Comparison of ENCODE assay signal across 15 mouse cellular contexts in genomic region chr7:25240631-25241030, GRCm38 (mm10). TPM values are rescaled to one million over a fixed set of nuclear protein-coding genes. Genes with fewer than 3 reads are reported as not detected.
DNase-seq lines count a peak whose midpoint lies in the region; ATAC-seq and TF ChIP-seq lines count a peak whose summit lies in the region.
"Had no signal": no experiment of that assay in that cellular context is flagged by ENCODE, and none has a peak within 500 bp of the region (broad histone marks: within the 10 kb centered on the region; RNA-seq: fewer than 3 reads in every experiment).

No protein-coding gene starts in this region.

- WGBS in heart, embryonic 12.5 days = 56% methylated on average over 7 of the region's 7 CpGs
- WGBS in lung, adult 2 months = 68% methylated on average over 7 of the region's 7 CpGs

- no peaks in the 10 kb centered on the region for H3K9me3 ChIP-seq in heart, embryonic 12.5 days (replicated peaks)
- H3K9me3 ChIP-seq: forebrain, embryonic 12.5 days; neural tube, embryonic 12.5 days; stomach, embryonic 15.5 days had no signal

- peak overlapping the region; percentile 61; the same call in 1 of the 2 replicates for H3K27ac ChIP-seq in heart, embryonic 12.5 days (ENCODE audit: poor library complexity, severe bottlenecking)
- peak overlapping the region; percentile 91 for H3K27ac ChIP-seq in left cerebral cortex, adult 2 months
- H3K27ac ChIP-seq in embryonic fibroblast, embryonic 13.5 days (ENCODE audit: insufficient read depth, low read length) = peak overlapping the region; percentile 20; the same call in 1 of the 2 replicates
- H3K27ac ChIP-seq: forebrain, embryonic 12.5 days; neural tube, embryonic 12.5 days had no signal

- no peak overlapping the region for H3K4me2 ChIP-seq in heart, embryonic 12.5 days
- H3K4me2 ChIP-seq: forebrain, embryonic 12.5 days; neural tube, embryonic 12.5 days; stomach, embryonic 15.5 days had no signal

- H3K36me3 ChIP-seq in heart, embryonic 12.5 days = peaks cover 39% of the 10 kb centered on the region

- no peak for TF ChIP-seq POLR2A in embryonic fibroblast, embryonic 13.5 days (IDR thresholded peaks at IDR 0.05; ENCODE audit: low read depth, low read length)
- TF ChIP-seq POLR2A in lung, adult 2 months (IDR thresholded peaks at IDR 0.05; ENCODE audit: borderline replicate concordance, extremely low read depth, low read depth, low read length) = no peak

- no peak overlapping the region for H3K4me3 ChIP-seq in heart, embryonic 12.5 days
- no peak overlapping the region for H3K4me3 ChIP-seq in left cerebral cortex, adult 2 months
- no peak overlapping the region for H3K4me3 ChIP-seq in embryonic fibroblast, embryonic 13.5 days (ENCODE audit: insufficient read depth, low read length)
- no peak overlapping the region for H3K4me3 ChIP-seq in lung, adult 2 months (replicated peaks; ENCODE audit: extremely low read depth, low read depth, low read length)
- H3K4me3 ChIP-seq: forebrain, embryonic 12.5 days; neural tube, embryonic 12.5 days; stomach, embryonic 15.5 days had no signal

- intact Hi-C loops in heart, postnatal 25 days (cut with DNase I) = loop anchor here (1.0 to 5.0 kb wide), 4 partner anchors 38 to 142 kb away; partner anchors contain the start of gene Megf8
- intact Hi-C loops in left cerebral cortex, adult 2 months (cut with DNase I) = loop anchor here (1.0 to 5.0 kb wide), 2 partner anchors 38 to 137 kb away; no protein-coding TSS in a partner anchor

- H3K4me1 ChIP-seq in heart, embryonic 12.5 days (replicated peaks) = peaks cover 49% of the 10 kb centered on the region
- H3K4me1 ChIP-seq in embryonic fibroblast, embryonic 13.5 days (ENCODE audit: control insufficient read depth, insufficient read depth, low read length) = peaks cover 12% of the 10 kb centered on the region
- no peaks in the 10 kb centered on the region; the same call in 1 of the 2 replicates for H3K4me1 ChIP-seq in lung, adult 2 months (ENCODE audit: control insufficient read depth, insufficient read depth, low read length)

- no peak overlapping the region for H3K9ac ChIP-seq in heart, embryonic 12.5 days
- H3K9ac ChIP-seq: forebrain, embryonic 12.5 days; liver, embryonic 14.5 days; neural tube, embryonic 12.5 days; stomach, embryonic 15.5 days had no signal

- ATAC-seq in heart, embryonic 12.5 days (ENCODE audit: insufficient number of reproducible peaks, low FRiP score) = no peak
- ATAC-seq: hindbrain, embryonic 16.5 days; intestine, postnatal 0 days had no signal

- H3K27me3 ChIP-seq in heart, embryonic 12.5 days (replicated peaks) = no peaks in the 10 kb centered on the region
- H3K27me3 ChIP-seq: CH12.LX; forebrain, embryonic 12.5 days; neural tube, embryonic 12.5 days; stomach, embryonic 15.5 days had no signal

- no peak for TF ChIP-seq CTCF in left cerebral cortex, adult 2 months (IDR thresholded peaks at IDR 0.05)
- no peak for TF ChIP-seq CTCF in embryonic fibroblast, embryonic 13.5 days (IDR thresholded peaks at IDR 0.05; ENCODE audit: borderline replicate concordance, insufficient read depth, low read length)
- no peak for TF ChIP-seq CTCF in lung, adult 2 months (IDR thresholded peaks at IDR 0.05; ENCODE audit: insufficient read depth, low read length)

- DNase-seq in cerebellum, adult 9-11 months = peak; percentile 63
- DNase-seq in cerebellum, adult 11-12 months = no peak
- DNase-seq in heart, postnatal 25 days (ENCODE audit: low spot score) = no peak
- DNase-seq in left cerebral cortex, adult 2 months (ENCODE audit: extremely low spot score in 1 of 2, low spot score in 2 of 2) = no peak
- DNase-seq in left cerebral cortex, adult 8-10 months (ENCODE audit: low spot score in 2 of 2) = no peak
- DNase-seq in lung, adult 2 months = no peak

RNA-seq across cellular contexts. Expression of gene Gsk3a, which starts 3.0 kb away (rescaled TPM):
- polyA plus RNA-seq in heart, embryonic 12.5 days (2016; fragmentation: Nextera tagmentation; extraction: Ambion mirVana) = 12.1 and 12.7 TPM in 2 replicates
- total RNA-seq in heart, postnatal 25 days (2021) = 10 to 100 TPM; 62.6 to 64.6 TPM
- 100 to 1,000 TPM; 215 to 220 TPM for total RNA-seq in left cerebral cortex, adult 2 months (2021)
- 100 to 1,000 TPM; 214 to 232 (median 222) TPM for total RNA-seq in left cerebral cortex, adult 8-10 months (2022)
- 70.6 and 72.5 TPM in 2 replicates for polyA plus RNA-seq in embryonic fibroblast, embryonic 13.5 days (2011; ENCODE audit: insufficient read length, low read depth, missing spikeins)
- 104 and 116 TPM in 2 replicates for polyA plus RNA-seq in lung, adult 2 months (2012; rRNA removed)

RNA-seq across cellular contexts. Expression of gene Erf, which starts 9.9 kb away (rescaled TPM):
- 17.6 and 20.4 TPM in 2 replicates for polyA plus RNA-seq in heart, embryonic 12.5 days (2016; fragmentation: Nextera tagmentation; extraction: Ambion mirVana)
- total RNA-seq in heart, postnatal 25 days (2021) = 10 to 100 TPM; 19.2 to 29.6 TPM
- 10 to 100 TPM; 61.5 to 68.2 TPM for total RNA-seq in left cerebral cortex, adult 2 months (2021)
- total RNA-seq in left cerebral cortex, adult 8-10 months (2022) = 10 to 100 TPM; 61.3 to 75.7 (median 69.9) TPM
- 64.5 and 70.9 TPM in 2 replicates for polyA plus RNA-seq in embryonic fibroblast, embryonic 13.5 days (2011; ENCODE audit: insufficient read length, low read depth, missing spikeins)
- 41.1 and 51.4 TPM in 2 replicates for polyA plus RNA-seq in lung, adult 2 months (2012; rRNA removed)

RNA-seq across cellular contexts. Expression of gene Zfp526, which starts 19.4 kb away (rescaled TPM):
- polyA plus RNA-seq in heart, embryonic 12.5 days (2016; fragmentation: Nextera tagmentation; extraction: Ambion mirVana) = 2.3 and 2.5 TPM in 2 replicates
- 1 to 10 TPM; 8.0 to 9.1 TPM for total RNA-seq in heart, postnatal 25 days (2021)
- 10 to 100 TPM; 10.6 to 11.2 TPM for total RNA-seq in left cerebral cortex, adult 2 months (2021)
- total RNA-seq in left cerebral cortex, adult 8-10 months (2022) = 10 to 100 TPM; 12.1 to 12.9 (median 12.8) TPM
- polyA plus RNA-seq in embryonic fibroblast, embryonic 13.5 days (2011; ENCODE audit: insufficient read length, low read depth, missing spikeins) = 9.3 and 9.7 TPM in 2 replicates
- 18.0 and 18.4 TPM in 2 replicates for polyA plus RNA-seq in lung, adult 2 months (2012; rRNA removed)

RNA-seq across cellular contexts. Expression of gene Dedd2, which starts 20.2 kb away (rescaled TPM):
- polyA plus RNA-seq in heart, embryonic 12.5 days (2016; fragmentation: Nextera tagmentation; extraction: Ambion mirVana) = 8.2 and 9.5 TPM in 2 replicates
- 10 to 100 TPM; 13.6 to 20.2 TPM for total RNA-seq in heart, postnatal 25 days (2021)
- total RNA-seq in left cerebral cortex, adult 2 months (2021) = 10 to 100 TPM; 23.9 to 26.3 TPM
- total RNA-seq in left cerebral cortex, adult 8-10 months (2022) = 10 to 100 TPM; 21.2 to 24.5 (median 22.2) TPM
- polyA plus RNA-seq in embryonic fibroblast, embryonic 13.5 days (2011; ENCODE audit: insufficient read length, low read depth, missing spikeins) = 2.3 and 2.5 TPM in 2 replicates
- 37.6 and 42.4 TPM in 2 replicates for polyA plus RNA-seq in lung, adult 2 months (2012; rRNA removed)

RNA-seq across cellular contexts. Expression of gene Cic, which starts 26.9 kb away (rescaled TPM):
- 28.8 and 30.5 TPM in 2 replicates for polyA plus RNA-seq in heart, embryonic 12.5 days (2016; fragmentation: Nextera tagmentation; extraction: Ambion mirVana)
- 10 to 100 TPM; 61.9 to 65.9 TPM for total RNA-seq in heart, postnatal 25 days (2021)
- 100 to 1,000 TPM; 215 to 228 TPM for total RNA-seq in left cerebral cortex, adult 2 months (2021)
- 100 to 1,000 TPM; 196 to 238 (median 227) TPM for total RNA-seq in left cerebral cortex, adult 8-10 months (2022)
- 138 and 152 TPM in 2 replicates for polyA plus RNA-seq in embryonic fibroblast, embryonic 13.5 days (2011; ENCODE audit: insufficient read length, low read depth, missing spikeins)
- 96.1 and 107 TPM in 2 replicates for polyA plus RNA-seq in lung, adult 2 months (2012; rRNA removed)

Comparison
In these comparisons a context has a peak if more than half of its experiments do, and no peak if none do; other contexts are left out.
1. H3K27ac ChIP-seq: peak in every context shown above with its lines; median percentile 91 in left cerebral cortex, adult 2 months; 61 in heart, embryonic 12.5 days; 20 in embryonic fibroblast, embryonic 13.5 days.